Mouse (Mus musculus) A20 (cell line): Measurements from ENCODE around the gene Ubr1.
"Not testable (repeated sequence)": the region's sequence is repeated elsewhere in the genome, so short reads cannot be mapped to it uniquely, and the experiment has no call there.

Source experiments
- DNase-seq: peaks from one replicate; pipeline ENCODE4 v3.0.0-alpha.2; 2011; ENCODE audit warnings: low read depth, low spot score

Gene Ubr1

GRCm38 (mm10) chr2:120970559-120971080 lies at the start of gene Ubr1:
Ubr1 (minus strand) TSS chr2:120970715.
- DNase-seq = peak; percentile 94

GRCm38 (mm10) chr2:121017151-121017550 lies 46.6 kb upstream of the Ubr1 start:
- no peak for DNase-seq

- DNase-seq = no peak
Measured at GRCm38 (mm10) chr2:121016226-121016625, 45.7 kb upstream of the Ubr1 start.

GRCm38 (mm10) chr2:121015507-121015906 lies 45.0 kb upstream of the Ubr1 start:
- DNase-seq = no peak

GRCm38 (mm10) chr2:121012676-121013075 lies 42.2 kb upstream of the Ubr1 start:
- DNase-seq = no peak

GRCm38 (mm10) chr2:121009071-121009677 lies 38.7 kb upstream of the Ubr1 start:
- peak; percentile 83 for DNase-seq

- no peak for DNase-seq
Measured at GRCm38 (mm10) chr2:121008664-121009007, 38.1 kb upstream of the Ubr1 start.

- DNase-seq = peak; percentile 95
Measured at GRCm38 (mm10) chr2:121007925-121008663, 37.6 kb upstream of the Ubr1 start, which contains the start of gene Ccndbp1. Ccndbp1 (plus strand) TSS chr2:121008403.

- DNase-seq = no peak
Measured at GRCm38 (mm10) chr2:121006986-121007385, 36.5 kb upstream of the Ubr1 start.

- DNase-seq = no peak
Measured at GRCm38 (mm10) chr2:121004018-121004811, 33.7 kb upstream of the Ubr1 start.

GRCm38 (mm10) chr2:121003586-121003985 lies 33.1 kb upstream of the Ubr1 start:
- peak; percentile 59 for DNase-seq

GRCm38 (mm10) chr2:120998863-120999262 lies 28.3 kb upstream of the Ubr1 start:
- DNase-seq = no peak

GRCm38 (mm10) chr2:120996607-120997006 lies 26.1 kb upstream of the Ubr1 start:
- DNase-seq = not testable (repeated sequence)

GRCm38 (mm10) chr2:120991196-120991595 lies 20.7 kb upstream of the Ubr1 start:
- DNase-seq = no peak

- DNase-seq = peak; percentile 38
Measured at GRCm38 (mm10) chr2:120985241-120985640, 14.7 kb upstream of the Ubr1 start.

GRCm38 (mm10) chr2:120983611-120984010 lies 13.1 kb upstream of the Ubr1 start:
- no peak for DNase-seq

- no peak for DNase-seq
Measured at GRCm38 (mm10) chr2:120980861-120981260, 10.3 kb upstream of the Ubr1 start.

- DNase-seq = no peak
Measured at GRCm38 (mm10) chr2:120979819-120980218, 9.3 kb upstream of the Ubr1 start.

GRCm38 (mm10) chr2:120978693-120979037 lies 8.2 kb upstream of the Ubr1 start:
- DNase-seq = peak; percentile 63

- DNase-seq = peak; percentile 69
Measured at GRCm38 (mm10) chr2:120977926-120978692, 7.6 kb upstream of the Ubr1 start.
